Mouse (Mus musculus) MEL (cell line): ENCODE measurements around the gene Mapk8ip3. TPM values are rescaled to one million over a fixed set of nuclear protein-coding genes. Genes with fewer than 3 reads are reported as not detected.

ENCODE experiments used
- DNase-seq: peaks from one replicate; pipeline ENCODE4 v3.0.0; 2011; ENCODE audit warnings: low read depth, low spot score
- H3K27ac ChIP-seq: 2 replicates; pipeline ENCODE4 v1.5.1; 2012; ENCODE audit warnings: low read depth, mild to moderate bottlenecking, control low read depth, low read length, moderate library complexity; ENCODE audit not compliant: control insufficient read depth
- H3K27me3 ChIP-seq, 2 experiments: fragments of 150-350 bp in 1 of 2; sonication (generic) in 1 of 2; 2 replicates each; pipeline ENCODE4 v1.6.1; 2012; ENCODE audit warnings: low read length in 2 of 2, mild to moderate bottlenecking in 2 of 2, improper control_type of control experiment in 1 of 2, moderate library complexity in 1 of 2; ENCODE audit not compliant: insufficient read depth in 2 of 2, control insufficient read depth in 1 of 2
- H3K36me3 ChIP-seq, 2 experiments: 2 replicates each; pipeline ENCODE4 v1.6.1; 2012 to 2014; ENCODE audit warnings: low read length in 2 of 2, improper control_type of control experiment in 1 of 2, inconsistent platforms in 1 of 2, mild to moderate bottlenecking in 1 of 2; ENCODE audit not compliant: insufficient read depth in 2 of 2, control insufficient read depth in 1 of 2
- H3K4me1 ChIP-seq, 2 experiments: fragments of 150-350 bp in 1 of 2; sonication (generic) in 1 of 2; 2 replicates each; pipeline ENCODE4 v1.6.1; 2012; ENCODE audit warnings: low read length in 2 of 2, improper control_type of control experiment in 1 of 2, mild to moderate bottlenecking in 1 of 2; ENCODE audit not compliant: insufficient read depth in 2 of 2, control insufficient read depth in 1 of 2
- H3K4me3 ChIP-seq, 2 experiments: fragments of 150-350 bp in 1 of 2; sonication (generic) in 1 of 2; 2 replicates each; pipeline ENCODE4 v1.5.1; 2012; ENCODE audit warnings: low read depth in 2 of 2, low read length in 2 of 2, mild to moderate bottlenecking in 2 of 2, moderate library complexity in 2 of 2, control low read depth in 1 of 2, improper control_type of control experiment in 1 of 2; ENCODE audit not compliant: control insufficient read depth in 1 of 2, insufficient read depth in 1 of 2
- H3K79me2 ChIP-seq: 2 replicates; pipeline ENCODE4 v1.6.1; 2012; ENCODE audit warnings: mild to moderate bottlenecking, low read length, moderate library complexity; ENCODE audit not compliant: control insufficient read depth, poor library complexity, insufficient read depth
- H3K9ac ChIP-seq: 2 replicates; pipeline ENCODE4 v1.6.1; 2012; ENCODE audit warnings: low read depth, mild to moderate bottlenecking, control low read depth, low read length, moderate library complexity; ENCODE audit not compliant: control insufficient read depth, poor library complexity, severe bottlenecking
- H3K9me3 ChIP-seq: fragments of 150-350 bp; sonication (generic); replicated peaks from 2 replicates; pipeline ENCODE4 v1.6.1; 2012; ENCODE audit warnings: mild to moderate bottlenecking, low read length, improper control_type of control experiment, moderate library complexity; ENCODE audit not compliant: insufficient read depth
- BHLHE40 ChIP-seq: IDR thresholded peaks from 2 replicates; pipeline ENCODE4 v1.6.1; 2012; ENCODE audit warnings: low read depth, mild to moderate bottlenecking, inconsistent platforms, low read length, improper control_type of control experiment, borderline replicate concordance
- CHD2 ChIP-seq: IDR thresholded peaks from 2 replicates; pipeline ENCODE4 v1.6.1; 2011; ENCODE audit warnings: low read length, improper control_type of control experiment
- CTCF ChIP-seq, 3 experiments: IDR thresholded peaks in 2 of 3; conservative IDR thresholded peaks in 1 of 3; 2 replicates each; pipeline ENCODE4 v1.5.1; 2011 to 2012; ENCODE audit warnings: low read length in 3 of 3, low read depth in 2 of 3, mild to moderate bottlenecking in 2 of 3, improper control_type of control experiment in 1 of 3, inconsistent platforms in 1 of 3, mixed read lengths in 1 of 3, moderate library complexity in 1 of 3; ENCODE audit not compliant: control insufficient read depth in 1 of 3, insufficient read depth in 1 of 3, poor library complexity in 1 of 3, severe bottlenecking in 1 of 3
- E2F4 ChIP-seq: IDR thresholded peaks from 2 replicates; pipeline ENCODE4 v1.6.1; 2011; ENCODE audit warnings: low read depth, low read length, improper control_type of control experiment, borderline replicate concordance
- ELF1 ChIP-seq: IDR thresholded peaks from 2 replicates; pipeline ENCODE4 v1.6.1; 2014; ENCODE audit warnings: low read depth, mild to moderate bottlenecking, inconsistent platforms, low read length, improper control_type of control experiment, moderate library complexity
- EP300 ChIP-seq, 2 experiments: IDR thresholded peaks; 2 replicates each; pipeline ENCODE4 v1.6.1; 2011; ENCODE audit warnings: improper control_type of control experiment in 2 of 2, low read length in 2 of 2, low read depth in 1 of 2, mild to moderate bottlenecking in 1 of 2
- ETS1 ChIP-seq: IDR thresholded peaks from 2 replicates; pipeline ENCODE4 v1.6.1; 2012; ENCODE audit warnings: low read depth, mild to moderate bottlenecking, inconsistent platforms, low read length, improper control_type of control experiment, moderate library complexity
- GABPA ChIP-seq: IDR thresholded peaks from 2 replicates; pipeline ENCODE4 v1.6.1; 2012; ENCODE audit warnings: low read depth, mild to moderate bottlenecking, inconsistent platforms, low read length, improper control_type of control experiment, moderate library complexity
- GATA1 ChIP-seq: IDR thresholded peaks from 2 replicates; pipeline ENCODE4 v1.6.1; 2011; ENCODE audit warnings: low read depth, low read length, improper control_type of control experiment
- HCFC1 ChIP-seq: IDR thresholded peaks from 2 replicates; pipeline ENCODE4 v1.6.1; 2012; ENCODE audit warnings: low read depth, mild to moderate bottlenecking, inconsistent platforms, low read length, improper control_type of control experiment, moderate library complexity
- JUND ChIP-seq: IDR thresholded peaks from 2 replicates; pipeline ENCODE4 v1.6.1; 2011; ENCODE audit warnings: low read depth, mild to moderate bottlenecking, improper control_type of control experiment, low read length
- KAT2A ChIP-seq: conservative IDR thresholded peaks from 2 replicates; pipeline ENCODE4 v1.6.1; 2012; ENCODE audit warnings: low read depth, low read length, improper control_type of control experiment, inconsistent platforms
- MAFK ChIP-seq: IDR thresholded peaks from 2 replicates; pipeline ENCODE4 v1.6.1; 2011; ENCODE audit warnings: low read depth, mild to moderate bottlenecking, low read length, improper control_type of control experiment, borderline replicate concordance
- MAX ChIP-seq: IDR thresholded peaks from 2 replicates; pipeline ENCODE4 v1.6.1; 2011; ENCODE audit warnings: low read length, improper control_type of control experiment
- MEF2A ChIP-seq: IDR thresholded peaks from 2 replicates; pipeline ENCODE4 v1.6.1; 2014; ENCODE audit warnings: low read depth, mild to moderate bottlenecking, inconsistent platforms, low read length, improper control_type of control experiment; ENCODE audit not compliant: poor library complexity, insufficient replicate concordance, severe bottlenecking; ENCODE audit errors: extremely low read depth
- MXI1 ChIP-seq: IDR thresholded peaks from 2 replicates; pipeline ENCODE4 v1.6.1; 2011; ENCODE audit warnings: mild to moderate bottlenecking, low read depth, low read length, improper control_type of control experiment
- MYB ChIP-seq: IDR thresholded peaks from 2 replicates; pipeline ENCODE4 v1.6.1; 2011; ENCODE audit warnings: mild to moderate bottlenecking, low read depth, low read length, improper control_type of control experiment
- MYC ChIP-seq: IDR thresholded peaks from 2 replicates; pipeline ENCODE4 v1.6.1; 2011; ENCODE audit warnings: low read depth, mild to moderate bottlenecking, low read length, improper control_type of control experiment, moderate library complexity
- NELFE ChIP-seq: IDR thresholded peaks from 2 replicates; pipeline ENCODE4 v1.6.1; 2011; ENCODE audit warnings: low read depth, low read length, improper control_type of control experiment
- POLR2A ChIP-seq, 2 experiments: IDR thresholded peaks; 2 replicates each; pipeline ENCODE4 v1.6.1; 2011 to 2012; ENCODE audit warnings: low read length in 2 of 2, mild to moderate bottlenecking in 2 of 2, control low read depth in 1 of 2, improper control_type of control experiment in 1 of 2, low read depth in 1 of 2, moderate library complexity in 1 of 2; ENCODE audit not compliant: control insufficient read depth in 1 of 2, insufficient read depth in 1 of 2, poor library complexity in 1 of 2
- POLR2AphosphoS2 ChIP-seq: IDR thresholded peaks from 2 replicates; pipeline ENCODE4 v1.6.1; 2011; ENCODE audit warnings: low read length, improper control_type of control experiment
- POLR2AphosphoS5 ChIP-seq: IDR thresholded peaks from 2 replicates; pipeline ENCODE4 v1.6.1; 2012; ENCODE audit warnings: low read depth, borderline replicate concordance, mild to moderate bottlenecking, inconsistent platforms, low read length, moderate library complexity, mixed read lengths
- RAD21 ChIP-seq: IDR thresholded peaks from 2 replicates; pipeline ENCODE4 v1.6.1; 2011; ENCODE audit warnings: mild to moderate bottlenecking, low read depth, low read length, improper control_type of control experiment
- RCOR1 ChIP-seq: IDR thresholded peaks from 2 replicates; pipeline ENCODE4 v1.6.1; 2012; ENCODE audit warnings: low read depth, mild to moderate bottlenecking, inconsistent platforms, low read length, improper control_type of control experiment
- SIN3A ChIP-seq: IDR thresholded peaks from 2 replicates; pipeline ENCODE4 v1.6.1; 2012; ENCODE audit warnings: low read length, improper control_type of control experiment, inconsistent platforms
- SMC3 ChIP-seq: IDR thresholded peaks from 2 replicates; pipeline ENCODE4 v1.6.1; 2011; ENCODE audit warnings: low read depth, low read length, improper control_type of control experiment
- TAL1 ChIP-seq: IDR thresholded peaks from 2 replicates; pipeline ENCODE4 v1.6.1; 2012; ENCODE audit warnings: mild to moderate bottlenecking, inconsistent platforms, low read length, moderate library complexity, mixed read lengths
- TBP ChIP-seq: IDR thresholded peaks from 2 replicates; pipeline ENCODE4 v1.8.0; 2011; ENCODE audit warnings: low read depth, low read length, improper control_type of control experiment
- TCF12 ChIP-seq: IDR thresholded peaks from 2 replicates; pipeline ENCODE4 v1.6.1; 2014; ENCODE audit warnings: low read depth, mild to moderate bottlenecking, inconsistent platforms, low read length, improper control_type of control experiment, moderate library complexity
- UBTF ChIP-seq: IDR thresholded peaks from 2 replicates; pipeline ENCODE4 v1.6.1; 2012; ENCODE audit warnings: low read depth, mild to moderate bottlenecking, inconsistent platforms, low read length, improper control_type of control experiment, moderate library complexity, borderline replicate concordance; ENCODE audit not compliant: insufficient read depth
- USF1 ChIP-seq: IDR thresholded peaks from 2 replicates; pipeline ENCODE4 v1.6.1; 2014; ENCODE audit warnings: low read depth, mild to moderate bottlenecking, inconsistent platforms, low read length, improper control_type of control experiment, moderate library complexity
- USF2 ChIP-seq, 2 experiments: IDR thresholded peaks; 2 replicates each; pipeline ENCODE4 v1.6.1; 2011 to 2012; ENCODE audit warnings: improper control_type of control experiment in 2 of 2, low read length in 2 of 2, borderline replicate concordance in 1 of 2, inconsistent platforms in 1 of 2, low read depth in 1 of 2, mild to moderate bottlenecking in 1 of 2; ENCODE audit not compliant: insufficient read depth in 1 of 2
- ZC3H11A ChIP-seq: IDR thresholded peaks from 2 replicates; pipeline ENCODE4 v1.6.1; 2012; ENCODE audit warnings: low read depth, mild to moderate bottlenecking, inconsistent platforms, low read length, improper control_type of control experiment
- ZKSCAN1 ChIP-seq: IDR thresholded peaks from 2 replicates; pipeline ENCODE4 v1.6.1; 2012; ENCODE audit warnings: low read depth, mild to moderate bottlenecking, inconsistent platforms, low read length, improper control_type of control experiment, moderate library complexity
- ZMIZ1 ChIP-seq: IDR thresholded peaks from 2 replicates; pipeline ENCODE4 v1.6.1; 2012; ENCODE audit warnings: low read depth, mild to moderate bottlenecking, inconsistent platforms, low read length, improper control_type of control experiment, moderate library complexity
- ZNF384 ChIP-seq: IDR thresholded peaks from 2 replicates; pipeline ENCODE4 v1.6.1; 2012; ENCODE audit warnings: low read depth, mild to moderate bottlenecking, inconsistent platforms, low read length, improper control_type of control experiment
- polyA plus RNA-seq, 2 experiments: library from polyadenylated mRNA; stranded (reverse) in 1 of 2; unstranded in 1 of 2; fragments of >175 nt in 1 of 2; fragments of >200 nt in 1 of 2; gene quantifications; 2 replicates each; pipeline versions ENCODE4 v1.2.1 to v1.2.4; 2012; ENCODE audit warnings: low replicate concordance in 2 of 2, low read depth in 1 of 2; ENCODE audit not compliant: insufficient read length in 2 of 2, insufficient read depth in 1 of 2, missing spikeins in 1 of 2
- total RNA-seq: library from RNA; depleted of rRNA; stranded (reverse); fragments of 300-350 nt; gene quantifications from 2 replicates; pipeline ENCODE4 v1.2.3, GENCODE M21; 2012

Mapk8ip3 gene
- total and polyA plus RNA-seq, 3 experiments, result 22.8 to 44.5 TPM; not detected in 1

DNA sequence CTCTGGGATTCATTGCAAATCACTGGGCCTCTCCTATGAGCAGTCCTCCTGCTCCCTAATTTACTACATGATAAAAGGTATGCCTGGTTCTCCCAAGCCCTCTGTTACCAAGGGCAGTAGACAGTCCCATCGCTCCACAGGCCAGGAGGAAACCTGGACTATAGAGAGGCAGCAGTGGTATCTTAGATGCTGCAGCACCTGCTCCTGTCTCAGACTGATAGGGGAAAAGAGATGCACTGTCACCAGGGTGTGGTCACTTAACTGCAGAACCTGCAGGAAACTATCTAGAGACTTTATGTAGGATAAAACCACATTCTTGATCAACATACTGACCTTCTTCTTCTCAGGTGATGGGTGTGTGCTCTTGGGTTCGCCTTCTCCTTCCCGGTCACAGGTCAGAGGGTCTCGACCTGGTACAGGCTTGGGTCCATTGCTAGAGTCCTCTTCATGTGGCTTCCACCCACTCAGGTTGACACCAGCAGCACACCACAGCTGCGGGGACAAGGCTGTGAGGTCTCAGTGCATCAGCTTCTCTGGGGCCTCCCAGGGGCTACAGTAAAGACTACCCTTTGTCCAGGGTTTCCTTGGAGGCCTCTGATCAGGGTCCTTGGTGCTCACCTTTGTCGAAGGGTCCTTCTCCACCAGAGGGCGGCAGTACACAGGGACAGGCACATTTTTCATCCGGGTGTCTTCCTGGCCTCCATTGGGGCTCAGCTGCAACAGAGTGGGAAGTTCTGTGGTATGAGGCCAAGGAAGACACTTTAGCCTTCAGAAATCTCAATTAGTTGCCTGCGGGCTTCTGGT lies 33.9 kb downstream of the Mapk8ip3 start:
- peaks cover 1 to 9% of the 10 kb centered on the region in 2 experiments for H3K36me3 ChIP-seq
- H3K4me1 ChIP-seq, result peaks cover 2 to 7% of the 10 kb centered on the region in 2 experiments; a peak in 3 of 4 replicates
- peak overlapping the region; percentile 40 for H3K27ac ChIP-seq
- H3K4me3 ChIP-seq, result no peak overlapping the region
- H3K9me3 ChIP-seq, result no peaks in the 10 kb centered on the region
- no peaks in the 10 kb centered on the region for H3K79me2 ChIP-seq
- H3K27me3 ChIP-seq, result no peaks in the 10 kb centered on the region
- DNase-seq, result peak; percentile 70
- no peak overlapping the region for H3K9ac ChIP-seq
- TF ChIP-seq MYC, result no peak
- TF ChIP-seq KAT2A, result no peak
- TF ChIP-seq MAFK, result no peak
- TF ChIP-seq EP300 (IDR thresholded peaks at IDR 0.05; ENCODE audit: low read depth in 1 of 2, low read length in 2 of 2), result peak; percentile 73 to 88
- 0 out of 2 replicates have a peak, but pooled peaks have one; percentile 22 for TF ChIP-seq MYB
- no peak for TF ChIP-seq UBTF
- no peak for TF ChIP-seq ZNF384
- no peak for TF ChIP-seq TBP
- no peak for TF ChIP-seq MEF2A
- TF ChIP-seq CHD2, result no peak
- TF ChIP-seq POLR2A (IDR thresholded peaks at IDR 0.05; ENCODE audit: control insufficient read depth in 1 of 2, insufficient read depth in 1 of 2, low read depth in 1 of 2, low read length in 2 of 2, poor library complexity in 1 of 2), result no peak
- peak; percentile 58 for TF ChIP-seq SMC3
- peak; percentile 80 for TF ChIP-seq TCF12
- TF ChIP-seq JUND, result no peak
- TF ChIP-seq POLR2AphosphoS5, result no peak
- TF ChIP-seq ZKSCAN1, result no peak
- TF ChIP-seq BHLHE40, result no peak
- TF ChIP-seq GABPA, result no peak
- TF ChIP-seq E2F4, result no peak
- peak; percentile 66 for TF ChIP-seq GATA1
- TF ChIP-seq RCOR1, result 0 out of 2 replicates have a peak, but pooled peaks have one; percentile 7
- no peak for TF ChIP-seq USF2 (IDR thresholded peaks at IDR 0.05; ENCODE audit: borderline replicate concordance in 1 of 2, insufficient read depth in 1 of 2, low read depth in 1 of 2, low read length in 2 of 2)
- TF ChIP-seq POLR2AphosphoS2, result no peak
- TF ChIP-seq RAD21, result peak; percentile 61
- peak; percentile 87 for TF ChIP-seq TAL1
- TF ChIP-seq SIN3A, result peak; percentile 45; the same call in 1 of the 2 replicates
- TF ChIP-seq HCFC1, result no peak
- no peak for TF ChIP-seq ELF1
- no peak for TF ChIP-seq USF1
- TF ChIP-seq MAX, result no peak
- TF ChIP-seq ZC3H11A, result no peak
- TF ChIP-seq CTCF (IDR thresholded peaks at IDR 0.05 in 2 of 3, conservative IDR thresholded peaks at IDR 0.05 in 1 of 3; ENCODE audit: control insufficient read depth in 1 of 3, insufficient read depth in 1 of 3, low read depth in 2 of 3, low read length in 3 of 3, poor library complexity in 1 of 3, severe bottlenecking in 1 of 3), result peak; percentile 59 to 83 (median 72)
- no peak; the same call in 1 of the 2 replicates for TF ChIP-seq ETS1
- no peak for TF ChIP-seq NELFE
- no peak for TF ChIP-seq MXI1
- no peak for TF ChIP-seq ZMIZ1
